Mouse (Mus musculus) testis, postnatal 14 days (tissue): ENCODE data around the gene Ndel1.

Experiments used
- DNase-seq: peaks from one replicate; pipeline ENCODE4 v3.0.0; 2021; ENCODE audit warnings: low spot score

Ndel1 gene

DNA sequence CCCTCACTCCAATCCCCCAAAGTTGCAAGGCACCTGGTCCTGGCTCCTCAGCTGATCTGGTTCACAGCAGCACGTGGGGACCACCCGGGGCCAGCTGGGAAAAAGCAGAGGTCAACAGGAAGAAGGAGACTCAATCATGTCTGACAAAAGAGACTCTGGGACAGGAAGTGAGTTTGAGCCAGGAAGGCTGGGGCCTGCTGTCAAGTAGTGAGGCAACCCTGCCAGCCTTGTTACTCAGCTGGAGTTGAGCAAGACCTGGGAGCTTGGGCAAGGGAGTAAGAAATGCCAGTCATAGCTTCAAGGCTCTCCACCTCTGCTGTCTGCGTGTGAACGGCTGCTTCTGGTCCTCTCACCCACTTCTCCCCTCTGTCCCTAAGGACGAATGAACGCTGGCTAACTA, at the start of gene Ndel1:
TSS of gene Ndel1 (minus strand) at position 111 of the 400 bp plus-strand sequence.
- DNase-seq: no peak

DNA sequence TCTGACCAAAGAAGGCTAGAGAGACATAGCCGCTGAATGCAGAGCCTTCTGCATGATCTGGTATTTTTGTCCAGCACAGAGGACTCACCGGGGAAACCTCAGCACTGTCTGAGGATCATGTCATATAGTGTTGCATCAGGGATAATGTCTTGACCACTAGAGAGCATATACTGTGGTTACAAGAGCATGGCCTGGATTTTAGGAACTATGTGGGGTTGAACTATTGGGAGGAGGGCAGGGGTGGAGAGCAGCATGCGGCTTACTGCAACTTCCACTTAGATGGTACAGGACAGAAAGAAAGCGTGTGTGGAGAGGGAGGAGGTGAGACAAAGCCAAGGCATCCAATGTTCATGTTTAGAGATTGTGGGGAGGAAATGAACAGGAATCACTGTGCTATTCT, 42.9 kb upstream of the Ndel1 start:
- no peak for DNase-seq

DNA sequence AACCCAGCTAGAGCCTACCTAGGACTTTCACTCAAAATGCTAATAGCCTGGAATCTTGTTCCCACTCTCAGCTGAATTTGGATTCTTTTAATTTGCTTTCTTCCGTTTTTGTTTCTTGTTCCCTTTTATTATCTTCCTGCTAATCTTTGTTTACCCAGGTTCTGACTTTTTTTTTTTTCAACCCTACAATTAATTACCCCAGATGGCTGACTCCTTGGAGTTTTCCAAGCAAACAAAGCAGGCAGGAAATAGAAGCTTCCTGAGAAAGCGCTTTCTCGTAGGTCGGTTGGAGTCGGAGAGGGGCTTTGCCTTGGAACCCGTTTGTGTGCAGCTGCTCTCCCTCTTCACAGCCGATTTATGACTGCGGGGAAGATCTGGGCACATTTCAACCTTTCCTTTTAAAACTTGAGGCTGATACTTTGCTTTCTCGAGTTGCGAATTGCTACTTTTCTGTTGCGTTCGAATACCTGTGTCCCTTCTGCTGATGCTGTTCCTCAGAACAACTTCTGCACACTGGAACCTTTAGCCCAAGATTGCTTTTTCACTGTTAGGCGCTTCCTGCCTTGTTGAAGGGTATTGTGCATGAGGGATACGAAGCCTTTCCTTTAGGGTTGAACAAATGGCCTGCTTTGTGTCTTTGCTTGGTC, 40.0 kb upstream of the Ndel1 start:
- DNase-seq: no peak

DNA sequence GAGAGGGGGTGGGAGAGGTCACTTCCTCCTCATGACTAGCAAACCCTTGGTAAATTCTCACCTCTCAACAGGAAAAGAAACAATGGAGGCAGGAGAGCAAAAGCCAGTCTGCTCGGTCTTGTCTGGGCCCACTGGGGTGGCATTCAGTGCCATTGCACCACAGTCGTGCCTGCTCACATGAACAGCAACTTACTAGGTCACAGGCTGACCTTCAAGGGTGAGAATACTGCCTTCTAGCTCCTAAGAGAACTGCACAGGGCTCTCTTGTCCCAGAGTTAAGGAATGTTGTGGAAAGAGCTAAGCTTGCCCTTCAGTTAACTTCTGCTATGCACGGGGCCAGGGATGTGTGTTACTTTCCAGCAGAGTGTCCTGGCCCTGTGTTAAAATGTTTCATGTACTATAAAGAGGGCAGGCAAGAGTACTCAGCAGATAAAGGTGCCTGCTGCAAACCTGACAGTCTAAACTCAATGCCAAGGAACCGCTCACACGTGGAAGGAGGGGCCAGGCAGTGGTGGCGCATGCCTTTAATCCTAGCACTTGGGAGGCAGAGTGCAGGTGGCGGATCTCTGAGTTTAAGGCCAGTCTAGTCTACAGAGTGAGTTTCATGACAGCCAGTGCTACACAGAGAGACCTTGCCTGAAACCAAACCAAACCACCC, 37.3 kb upstream of the Ndel1 start:
- DNase-seq: no peak

DNA sequence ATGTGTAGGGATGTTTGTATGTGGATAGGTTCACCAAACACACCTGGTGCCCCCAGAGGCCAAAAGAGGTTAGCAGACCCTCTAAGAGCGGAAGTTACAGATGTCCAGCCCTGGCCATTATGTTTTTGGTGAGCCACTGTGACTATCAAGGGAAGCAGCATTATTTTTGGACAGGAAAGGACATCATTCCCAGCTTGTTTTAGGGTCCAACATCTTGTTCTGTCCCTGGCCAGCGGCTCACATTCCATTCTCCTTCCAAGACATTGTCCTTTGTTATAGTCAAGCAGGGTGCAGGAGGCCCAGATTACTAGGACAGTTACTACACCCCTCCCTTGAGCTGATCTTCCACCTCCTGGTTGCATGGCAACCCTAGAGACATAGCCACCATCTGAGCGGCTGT, 35.6 kb upstream of the Ndel1 start:
- no peak for DNase-seq

GRCm38 (mm10) chr11:68906461-68906790, 34.8 kb upstream of the Ndel1 start:
- no peak for DNase-seq

- no peak for DNase-seq
These were observed 34.2 kb upstream of the Ndel1 start for GRCm38 (mm10) chr11:68905665-68906460.

DNA sequence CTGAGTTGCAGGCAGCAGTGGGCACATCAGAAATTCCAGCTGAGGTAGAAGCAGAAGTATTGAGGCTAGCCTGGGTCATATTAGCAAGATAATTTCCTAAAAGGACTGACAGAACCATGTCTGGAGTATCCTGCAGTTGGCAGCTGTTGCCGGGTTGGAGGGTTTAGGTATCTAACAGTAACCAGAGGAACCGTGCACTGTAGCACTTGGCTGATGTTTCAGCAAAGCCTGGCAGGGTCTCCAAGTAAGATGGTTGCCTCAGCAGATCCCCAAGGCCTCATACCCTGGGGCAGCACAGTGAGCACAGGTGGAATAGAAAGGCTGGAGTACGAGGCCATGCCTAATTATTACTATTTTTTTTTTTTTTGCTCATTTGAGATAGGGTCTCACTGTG, 33.5 kb upstream of the Ndel1 start:
- DNase-seq: no peak

GRCm38 (mm10) chr11:68904375-68905137, 32.9 kb upstream of the Ndel1 start:
- DNase-seq: no peak

- no peak for DNase-seq
These were observed 32.1 kb upstream of the Ndel1 start for GRCm38 (mm10) chr11:68903775-68904174.

DNA sequence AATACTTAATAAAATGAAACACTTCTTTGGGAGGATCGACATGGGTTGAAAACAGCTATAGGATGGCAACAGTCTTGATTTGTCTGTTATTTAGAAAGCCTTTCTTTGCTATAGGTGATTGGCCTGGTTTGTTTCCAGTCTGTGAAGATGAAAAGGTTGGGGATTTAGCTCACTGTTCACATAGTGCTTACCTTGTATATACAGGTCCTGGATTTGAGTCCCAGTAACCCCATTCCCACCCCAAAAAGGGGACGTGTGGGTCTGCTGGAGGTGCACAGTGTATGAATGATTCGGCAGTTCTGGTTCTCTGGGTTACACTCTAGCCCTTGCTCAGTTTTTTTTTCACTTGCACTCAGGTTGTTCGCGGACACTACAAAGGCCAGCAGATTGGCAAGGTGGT, 31.2 kb upstream of the Ndel1 start:
- DNase-seq: no peak

- no peak for DNase-seq
These were observed 30.7 kb upstream of the Ndel1 start for GRCm38 (mm10) chr11:68902367-68902766.

DNA sequence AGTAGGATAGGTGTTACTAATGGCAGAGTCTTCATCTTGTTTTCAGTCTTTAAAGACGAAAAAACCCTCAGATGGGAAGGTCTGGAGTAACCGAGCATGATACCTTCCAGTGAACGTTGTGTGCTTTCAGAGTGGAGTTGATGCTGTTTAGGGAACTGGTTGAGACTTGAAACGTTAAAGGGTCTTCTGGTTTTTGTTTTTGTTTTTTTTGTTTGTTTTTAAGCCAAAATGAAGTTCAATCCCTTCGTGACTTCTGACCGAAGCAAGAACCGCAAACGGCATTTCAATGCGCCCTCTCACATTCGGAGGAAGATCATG, 30.3 kb upstream of the Ndel1 start:
- DNase-seq: no peak

- DNase-seq: peak; percentile 98
These were observed 29.8 kb upstream of the Ndel1 start, which contains the start of gene Rpl26 for GRCm38 (mm10) chr11:68901351-68902046. TSS of gene Rpl26 (plus strand) at chr11:68901583.

GRCm38 (mm10) chr11:68900519-68901350, 29.1 kb upstream of the Ndel1 start:
- no peak for DNase-seq

DNA sequence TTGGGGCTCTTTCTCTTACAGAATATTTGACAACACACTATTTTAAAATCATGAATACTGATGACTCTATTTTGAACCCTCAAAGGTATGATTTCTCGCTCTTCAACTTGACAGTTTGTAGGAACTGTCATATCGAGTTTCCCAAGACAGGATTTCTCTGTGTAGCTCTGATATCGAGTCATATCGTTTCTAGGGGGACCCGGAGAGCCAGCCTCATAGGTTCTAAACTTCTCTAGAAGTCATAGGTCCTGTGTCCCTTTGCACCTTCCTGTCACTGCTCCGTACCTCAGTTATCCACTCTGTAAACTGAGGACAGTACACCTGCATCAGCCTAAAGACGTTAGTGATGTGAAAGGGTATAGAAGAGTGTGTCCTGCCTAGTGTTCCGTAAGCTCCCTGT, 28.2 kb upstream of the Ndel1 start:
- no peak for DNase-seq

- no peak for DNase-seq
These were observed 27.1 kb upstream of the Ndel1 start for GRCm38 (mm10) chr11:68898790-68899189.

GRCm38 (mm10) chr11:68897838-68898237, 26.2 kb upstream of the Ndel1 start:
- no peak for DNase-seq

DNA sequence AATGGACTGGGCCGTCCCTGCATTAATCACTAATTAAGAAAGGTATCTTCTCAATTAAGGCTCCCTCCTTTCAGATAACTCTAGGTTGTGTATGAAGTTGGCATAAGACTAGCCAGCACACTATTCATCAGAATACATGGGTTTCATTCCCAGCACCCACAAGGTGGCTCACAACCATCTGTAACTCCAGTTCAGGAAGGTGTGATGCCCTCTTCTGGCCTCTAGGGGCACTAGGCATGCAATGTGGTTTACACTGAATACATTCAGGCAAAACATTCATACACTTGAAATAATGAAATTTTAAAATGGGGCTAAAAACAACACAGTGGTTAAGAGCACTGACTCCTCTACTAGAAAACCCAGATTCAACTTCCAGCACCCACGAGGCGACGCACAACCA, 25.5 kb upstream of the Ndel1 start:
- no peak for DNase-seq

GRCm38 (mm10) chr11:68896247-68896646, 24.6 kb upstream of the Ndel1 start:
- DNase-seq: no peak

GRCm38 (mm10) chr11:68893911-68894464, 22.3 kb upstream of the Ndel1 start:
- no peak for DNase-seq
